9 mouse cellular contexts compared by ENCODE assay signal in genomic region chr5:102843934-102844709, GRCm38 (mm10).
DNase-seq lines count a peak whose midpoint lies in the region; ATAC-seq lines count a peak whose summit lies in the region.
"Had no signal": no experiment of that assay in that cellular context is flagged by ENCODE, and none has a peak within 500 bp of the region (broad histone marks: within the 10 kb centered on the region; RNA-seq: fewer than 3 reads in every experiment).

No protein-coding gene starts in this region.

- 0 out of 2 replicates have a peak, but pooled peaks cover 9% of the 10 kb centered on the region for H3K4me1 ChIP-seq in intestine, embryonic 15.5 days (replicated peaks)
- peaks cover 31% of the 10 kb centered on the region for H3K4me1 ChIP-seq in neural tube, embryonic 13.5 days (replicated peaks)

- peak; percentile 17 for DNase-seq in embryo, embryonic 9.5 days (ENCODE audit: extremely low spot score)
- no peak for DNase-seq in embryo, embryonic 10.5 days (ENCODE audit: low spot score)
- DNase-seq in kidney, postnatal 36 days = peak; percentile 79 to 94
- DNase-seq in heart, adult 9 months (ENCODE audit: low spot score in 2 of 2) = no peak
- no peak for DNase-seq in thymus, postnatal 25 days

- H3K9ac ChIP-seq in intestine, embryonic 15.5 days = no peak overlapping the region
- H3K9ac ChIP-seq in neural tube, embryonic 13.5 days = no peak overlapping the region

- ATAC-seq in intestine, embryonic 15.5 days = peak; percentile 86
- no peak for ATAC-seq in neural tube, embryonic 13.5 days (ENCODE audit: low read depth)
- ATAC-seq in megakaryocyte, adult 5-6 weeks (ENCODE audit: poor library complexity, severe bottlenecking) = no peak

- WGBS in intestine, embryonic 15.5 days = 37% methylated on average over 5 of the region's 5 CpGs
- WGBS in neural tube, embryonic 13.5 days = 22% methylated on average over 5 of the region's 5 CpGs

- H3K4me3 ChIP-seq in intestine, embryonic 15.5 days (replicated peaks) = no peak overlapping the region
- H3K4me3 ChIP-seq in neural tube, embryonic 13.5 days = no peak overlapping the region

- peak overlapping the region; percentile 87; the same call in 1 of the 2 replicates for H3K4me2 ChIP-seq in intestine, embryonic 15.5 days (replicated peaks)
- H3K4me2 ChIP-seq in neural tube, embryonic 13.5 days = peak overlapping the region; percentile 69; the same call in 1 of the 2 replicates

- H3K36me3 ChIP-seq in intestine, embryonic 15.5 days = no peaks in the 10 kb centered on the region
- no peaks in the 10 kb centered on the region for H3K36me3 ChIP-seq in neural tube, embryonic 13.5 days
- H3K36me3 ChIP-seq: G1E had no signal

- no peak overlapping the region for H3K27ac ChIP-seq in intestine, embryonic 15.5 days
- no peak overlapping the region for H3K27ac ChIP-seq in neural tube, embryonic 13.5 days (replicated peaks)

- H3K9me3 ChIP-seq in intestine, embryonic 15.5 days = no peaks in the 10 kb centered on the region
- H3K9me3 ChIP-seq in neural tube, embryonic 13.5 days = no peaks in the 10 kb centered on the region

- no peaks in the 10 kb centered on the region for H3K27me3 ChIP-seq in intestine, embryonic 15.5 days (replicated peaks)
- H3K27me3 ChIP-seq in neural tube, embryonic 13.5 days = peaks cover 4% of the 10 kb centered on the region; the same call in 1 of the 2 replicates

Comparison
In these comparisons a context has a peak if more than half of its experiments do, and no peak if none do; other contexts are left out.
1. DNase-seq: peak in embryo, embryonic 9.5 days (single experiment) and kidney, postnatal 36 days (2 of 2); none in embryo, embryonic 10.5 days (single experiment), heart, adult 9 months (0 of 2) and thymus, postnatal 25 days (single experiment).